Mouse (Mus musculus) layer of hippocampus, postnatal 14 days (tissue): Measurements from ENCODE around the gene Prpmp5. TPM values are rescaled to one million over a fixed set of nuclear protein-coding genes. Genes with fewer than 3 reads are reported as not detected.
"Not testable (repeated sequence)": the region's sequence is repeated elsewhere in the genome, so short reads cannot be mapped to it uniquely, and the experiment has no call there.

Source experiments
- DNase-seq, 2 experiments: peaks; one replicate each; pipeline ENCODE4 v3.0.0; 2021 to 2022; ENCODE audit warnings: low spot score in 2 of 2, mixed read lengths in 1 of 2
- long read RNA-seq, 2 experiments: library from polyadenylated mRNA; stranded (forward); transcript quantifications; one replicate each; pipeline ENCODE4 v2.0.0; 2021
- total RNA-seq, 2 experiments: library from RNA; stranded (reverse); gene quantifications; 2 replicates each; pipeline ENCODE4 v1.2.3; 2021

Prpmp5 gene
- not detected for total RNA-seq
- long read RNA-seq, experiment 1, result 0 reads
- long read RNA-seq, experiment 2, result 0 reads

DNA sequence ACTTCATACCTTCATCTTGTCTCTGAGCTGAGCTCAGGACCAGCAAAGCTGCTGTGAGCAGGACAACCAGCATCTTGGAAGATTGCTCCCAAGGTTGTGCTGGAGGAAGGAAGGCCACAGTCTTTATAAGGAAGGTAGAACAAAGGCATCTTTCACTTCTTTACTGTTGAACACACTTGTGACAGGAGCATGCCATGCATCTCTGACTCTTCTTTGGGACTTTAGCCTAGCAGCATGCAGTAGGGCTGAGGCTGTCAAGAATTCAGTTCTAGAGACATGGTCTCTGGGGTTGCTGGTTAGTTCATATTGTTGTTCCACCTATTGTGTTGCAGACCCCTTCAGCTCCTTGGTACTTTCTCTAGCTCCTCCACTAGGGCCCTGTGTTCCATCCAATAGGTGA is at the start of gene Prpmp5:
Gene Prpmp5, minus strand, starts transcription at position 101 of the 400 bp plus-strand sequence.
- DNase-seq, result not testable (repeated sequence)

DNA sequence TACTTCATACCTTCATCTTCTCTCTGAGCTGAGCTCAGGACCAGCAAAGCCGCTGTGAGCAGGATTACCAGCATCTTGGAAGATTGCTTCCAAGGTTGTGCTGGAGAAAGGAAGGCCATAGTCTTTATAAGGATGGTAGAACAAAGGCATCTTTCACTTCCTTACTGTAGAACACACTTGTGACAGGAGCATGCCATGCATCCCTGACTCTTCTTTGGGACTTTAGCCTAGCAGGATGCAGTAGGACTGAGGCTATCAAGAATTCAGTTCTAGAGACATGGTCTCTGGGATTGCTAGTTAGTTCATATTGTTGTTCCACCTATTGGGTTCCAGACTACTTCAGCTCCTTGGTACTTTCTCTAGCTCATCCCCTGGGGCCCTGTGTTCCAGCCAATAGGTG is 49.5 kb upstream of the Prpmp5 start, which contains the start of gene Gm8882:
Gene Gm8882, minus strand, starts transcription at position 101 of the 400 bp plus-strand sequence.
- not testable (repeated sequence) for DNase-seq

Other genes with a start within 250 kb of the Prpmp5 start
- not detected for gene Prb1, start 104.2 kb downstream of the Prpmp5 start, total RNA-seq
- not detected for gene Gm8882, start 49.4 kb upstream of the Prpmp5 start, total RNA-seq